Mouse (Mus musculus): ENCODE results near the gene Gad2. TPM values are rescaled to one million over a fixed set of nuclear protein-coding genes. Genes with fewer than 3 reads are reported as not detected.

Gad2 gene
- total and polyA plus RNA-seq, 2 experiments from 2014 or later: 0.11 TPM; not detected in 1

DNA sequence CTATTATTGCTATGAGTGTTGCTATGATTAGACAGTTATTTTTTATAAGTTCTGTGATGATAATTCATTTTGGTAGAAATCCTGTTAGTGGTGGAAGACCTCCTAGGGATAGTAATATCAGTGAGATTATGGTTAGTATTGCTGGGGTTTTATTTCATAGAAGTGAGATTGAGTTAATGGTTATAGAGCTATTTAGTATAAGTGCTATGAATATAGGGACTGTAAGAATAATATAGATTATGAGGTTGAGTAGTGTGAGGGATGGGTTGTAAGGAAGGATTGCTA lies 31.9 kb upstream of the Gad2 start:
- Histone ChIP-seq H3K4me2 (ENCODE audit: low read depth, low read length) (no peak overlapping the region), H3K27me3 (ENCODE audit: control insufficient read depth, insufficient read depth, low read length) (no peaks in the 10 kb centered on the region), H3K4me1 (ENCODE audit: control insufficient read depth, insufficient read depth) (no peaks in the 10 kb centered on the region), H3K36me3 (replicated peaks; ENCODE audit: control insufficient read depth, insufficient read depth, low read length) (no peaks in the 10 kb centered on the region), H3K9me3 (replicated peaks; ENCODE audit: control insufficient read depth, low read length) (no peaks in the 10 kb centered on the region), H3K27ac (ENCODE audit: low read depth) (no peak overlapping the region), H3K9ac (replicated peaks; ENCODE audit: low read depth, low read length) (no peak overlapping the region), H3K4me3 (ENCODE audit: low read depth, low read length) (no peak overlapping the region)
- ATAC-seq (ENCODE audit: insufficient read depth, low read depth) (no peak), DNase-seq (ENCODE audit: low spot score) (no peak)
- TF ChIP-seq CTCF (IDR thresholded peaks at IDR 0.05; ENCODE audit: low read depth): no peak
- TF ChIP-seq EP300 (IDR thresholded peaks at IDR 0.05; ENCODE audit: low read depth): no peak

GRCm38 (mm10) chr2:22617951-22618350 lies 4.1 kb upstream of the Gad2 start:
- Histone ChIP-seq H3K36me3 (replicated peaks; ENCODE audit: control insufficient read depth, insufficient read depth, low read length) (no peaks in the 10 kb centered on the region), H3K9me3 (replicated peaks; ENCODE audit: control insufficient read depth, low read length) (0 out of 2 replicates have a peak, but pooled peaks cover 5% of the 10 kb centered on the region), H3K27me3 (ENCODE audit: control insufficient read depth, insufficient read depth, low read length) (peaks cover 52% of the 10 kb centered on the region), H3K4me1 (ENCODE audit: control insufficient read depth, insufficient read depth) (0 out of 2 replicates have a peak, but pooled peaks cover 2% of the 10 kb centered on the region), H3K9ac (replicated peaks; ENCODE audit: low read depth, low read length) (no peak overlapping the region), H3K27ac (ENCODE audit: low read depth) (no peak overlapping the region), H3K4me2 (ENCODE audit: low read depth, low read length) (no peak overlapping the region), H3K4me3 (ENCODE audit: low read depth, low read length) (no peak overlapping the region)
- ATAC-seq (ENCODE audit: insufficient read depth, low read depth) (no peak), DNase-seq (ENCODE audit: low spot score) (no peak)
- TF ChIP-seq EP300 (IDR thresholded peaks at IDR 0.05; ENCODE audit: low read depth): no peak
- no peak for TF ChIP-seq CTCF (IDR thresholded peaks at IDR 0.05; ENCODE audit: low read depth)
- WGBS: 5% methylated on average over 9 of the region's 9 CpGs

GRCm38 (mm10) chr2:22619416-22619815 lies 2.6 kb upstream of the Gad2 start:
- TF ChIP-seq EP300 (IDR thresholded peaks at IDR 0.05; ENCODE audit: low read depth): no peak
- TF ChIP-seq CTCF (IDR thresholded peaks at IDR 0.05; ENCODE audit: low read depth): no peak
- 3% methylated on average over 12 of the region's 12 CpGs for WGBS
- ATAC-seq (ENCODE audit: insufficient read depth, low read depth): no peak

GRCm38 (mm10) chr2:22620030-22620429 lies 2.0 kb upstream of the Gad2 start:
- no peak overlapping the region for H3K4me3 ChIP-seq (ENCODE audit: low read depth, low read length)
- ATAC-seq (ENCODE audit: insufficient read depth, low read depth) (no peak), DNase-seq (ENCODE audit: low spot score) (no peak)
- H3K9me3 ChIP-seq (replicated peaks; ENCODE audit: control insufficient read depth, low read length): 0 out of 2 replicates have a peak, but pooled peaks cover 4% of the 10 kb centered on the region
- H3K4me2 ChIP-seq (ENCODE audit: low read depth, low read length): no peak overlapping the region
- WGBS: 3% methylated on average over 6 of the region's 6 CpGs
- H3K9ac ChIP-seq (replicated peaks; ENCODE audit: low read depth, low read length): no peak overlapping the region
- peaks cover 73% of the 10 kb centered on the region for H3K27me3 ChIP-seq (ENCODE audit: control insufficient read depth, insufficient read depth, low read length)
- H3K27ac ChIP-seq (ENCODE audit: low read depth): no peak overlapping the region
- TF ChIP-seq CTCF (IDR thresholded peaks at IDR 0.05; ENCODE audit: low read depth): no peak
- no peak for TF ChIP-seq EP300 (IDR thresholded peaks at IDR 0.05; ENCODE audit: low read depth)
- H3K36me3 ChIP-seq (replicated peaks; ENCODE audit: control insufficient read depth, insufficient read depth, low read length): no peaks in the 10 kb centered on the region
- H3K4me1 ChIP-seq (ENCODE audit: control insufficient read depth, insufficient read depth): peaks cover 7% of the 10 kb centered on the region; the same call in 1 of the 2 replicates

More at GRCm38 (mm10) chr2:22619416-22619815, 2.6 kb upstream of the Gad2 start:
- H3K9me3 ChIP-seq (replicated peaks; ENCODE audit: control insufficient read depth, low read length): 0 out of 2 replicates have a peak, but pooled peaks cover 5% of the 10 kb centered on the region
- H3K4me1 ChIP-seq (ENCODE audit: control insufficient read depth, insufficient read depth): peaks cover 7% of the 10 kb centered on the region; the same call in 1 of the 2 replicates
- H3K4me3 ChIP-seq (ENCODE audit: low read depth, low read length): no peak overlapping the region
- no peak overlapping the region for H3K4me2 ChIP-seq (ENCODE audit: low read depth, low read length)
- no peak overlapping the region for H3K27ac ChIP-seq (ENCODE audit: low read depth)
- H3K36me3 ChIP-seq (replicated peaks; ENCODE audit: control insufficient read depth, insufficient read depth, low read length): no peaks in the 10 kb centered on the region
- peaks cover 67% of the 10 kb centered on the region for H3K27me3 ChIP-seq (ENCODE audit: control insufficient read depth, insufficient read depth, low read length)
- no peak overlapping the region for H3K9ac ChIP-seq (replicated peaks; ENCODE audit: low read depth, low read length)
- DNase-seq (ENCODE audit: low spot score): no peak

- TF ChIP-seq EP300 (IDR thresholded peaks at IDR 0.05; ENCODE audit: low read depth) (no peak), CTCF (IDR thresholded peaks at IDR 0.05; ENCODE audit: low read depth) (no peak)
- WGBS: 13% methylated on average over 7 of the region's 7 CpGs
Observed at GRCm38 (mm10) chr2:22620534-22620933, 1.5 kb upstream of the Gad2 start.

More at GRCm38 (mm10) chr2:22620534-22620933, 1.5 kb upstream of the Gad2 start:
- Histone ChIP-seq H3K4me3 (ENCODE audit: low read depth, low read length) (no peak overlapping the region), H3K9me3 (replicated peaks; ENCODE audit: control insufficient read depth, low read length) (no peaks in the 10 kb centered on the region), H3K9ac (replicated peaks; ENCODE audit: low read depth, low read length) (no peak overlapping the region), H3K4me2 (ENCODE audit: low read depth, low read length) (no peak overlapping the region), H3K27me3 (ENCODE audit: control insufficient read depth, insufficient read depth, low read length) (peaks cover 78% of the 10 kb centered on the region), H3K36me3 (replicated peaks; ENCODE audit: control insufficient read depth, insufficient read depth, low read length) (no peaks in the 10 kb centered on the region), H3K4me1 (ENCODE audit: control insufficient read depth, insufficient read depth) (peaks cover 7% of the 10 kb centered on the region; the same call in 1 of the 2 replicates), H3K27ac (ENCODE audit: low read depth) (no peak overlapping the region)
- no peak for ATAC-seq (ENCODE audit: insufficient read depth, low read depth)
- DNase-seq (ENCODE audit: low spot score): no peak

All from heart, postnatal 0 days (tissue).